Mouse (Mus musculus): ENCODE results near the gene Plcd3.

- no peak for TF ChIP-seq POLR2A (IDR thresholded peaks at IDR 0.05; ENCODE audit: low read depth, low read length)
- TF ChIP-seq CTCF (IDR thresholded peaks at IDR 0.05; ENCODE audit: extremely low read depth, insufficient read depth, insufficient read length, insufficient replicate concordance), result no peak
These were observed 35.0 kb downstream of the Plcd3 start for GRCm38 (mm10) chr11:103066191-103067050.
